Mouse (Mus musculus) embryonic facial prominence, embryonic 12.5 days (tissue): ENCODE measurements around the gene Bgn. TPM values are rescaled to one million over a fixed set of nuclear protein-coding genes. Genes with fewer than 3 reads are reported as not detected.
"Not testable (repeated sequence)": the region's sequence is repeated elsewhere in the genome, so short reads cannot be mapped to it uniquely, and the experiment has no call there.

ENCODE experiments used
- ATAC-seq: fragments of 200-750 bp; cut with Nextera tagmentation; 2 replicates; pipeline ENCODE4 v1.8.0; 2017; ENCODE audit not compliant: insufficient number of reproducible peaks, insufficient read depth, low FRiP score, low TSS enrichment
- H3K27ac ChIP-seq: fragments of 300-500 bp; sonication (generic); 2 replicates; pipeline ENCODE4 v1.5.1; 2016; ENCODE audit warnings: mild to moderate bottlenecking
- H3K27me3 ChIP-seq: fragments of 300-500 bp; sonication (generic); 2 replicates; pipeline ENCODE4 v1.6.1; 2016; ENCODE audit warnings: mild to moderate bottlenecking, moderate library complexity
- H3K36me3 ChIP-seq: fragments of 300-500 bp; sonication (generic); 2 replicates; pipeline ENCODE4 v1.6.1; 2016; ENCODE audit warnings: mild to moderate bottlenecking
- H3K4me1 ChIP-seq: fragments of 300-500 bp; sonication (generic); 2 replicates; pipeline ENCODE4 v1.6.1; 2016
- H3K4me2 ChIP-seq: fragments of 300-500 bp; sonication (generic); replicated peaks from 2 replicates; pipeline ENCODE4 v1.6.1; 2016; ENCODE audit warnings: mild to moderate bottlenecking, moderate library complexity
- H3K4me3 ChIP-seq: fragments of 300-500 bp; sonication (generic); 2 replicates; pipeline ENCODE4 v1.5.1; 2016; ENCODE audit warnings: mild to moderate bottlenecking
- H3K9ac ChIP-seq: fragments of 300-500 bp; sonication (generic); 2 replicates; pipeline ENCODE4 v1.6.1; 2016; ENCODE audit warnings: mild to moderate bottlenecking, moderate library complexity
- H3K9me3 ChIP-seq: fragments of 300-500 bp; sonication (generic); 2 replicates; pipeline ENCODE4 v1.6.1; 2016; ENCODE audit warnings: mild to moderate bottlenecking, moderate library complexity
- WGBS: fragments of 180-500 bp; shearing (Covaris S2); methylation state at CpG from one replicate; pipeline ENCODE4 v1.1.7; 2016; 5-methylcytosine and 5-hydroxymethylcytosine counted together
- polyA plus RNA-seq: library from polyadenylated mRNA; unstranded; fragments of >200 nt; fragmentation: Nextera tagmentation; extraction: Ambion mirVana; gene quantifications from 2 replicates; pipeline ENCODE4 v1.2.1, GENCODE M21; 2016

Gene Bgn
- polyA plus RNA-seq, 1 experiment from 2014 or later: 46.6 TPM

DNA sequence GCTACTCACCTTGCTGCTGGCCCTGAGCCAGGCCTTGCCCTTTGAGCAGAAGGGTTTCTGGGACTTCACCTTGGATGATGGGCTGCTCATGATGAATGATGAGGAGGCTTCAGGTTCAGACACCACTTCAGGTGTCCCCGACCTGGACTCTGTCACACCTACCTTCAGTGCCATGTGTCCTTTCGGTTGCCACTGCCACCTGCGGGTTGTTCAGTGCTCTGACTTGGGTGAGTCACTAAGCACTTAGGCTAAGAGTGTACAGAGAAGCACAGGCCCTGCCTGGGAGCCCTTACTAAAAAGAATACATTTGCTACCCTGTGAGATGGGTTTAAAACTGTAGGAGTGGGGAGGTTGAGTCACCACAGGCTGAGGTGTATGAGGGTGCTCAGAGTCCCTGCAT, 7.4 kb downstream of the Bgn start:
- Histone ChIP-seq H3K27ac (no peak overlapping the region), H3K36me3 (no peaks in the 10 kb centered on the region), H3K9ac (no peak overlapping the region), H3K4me2 (no peak overlapping the region), H3K9me3 (no peaks in the 10 kb centered on the region), H3K4me3 (no peak overlapping the region), H3K27me3 (no peaks in the 10 kb centered on the region), H3K4me1 (0 out of 2 replicates have a peak, but pooled peaks cover 3% of the 10 kb centered on the region)
- 79% methylated on average over 3 of the region's 3 CpGs for WGBS
- ATAC-seq: no peak

DNA sequence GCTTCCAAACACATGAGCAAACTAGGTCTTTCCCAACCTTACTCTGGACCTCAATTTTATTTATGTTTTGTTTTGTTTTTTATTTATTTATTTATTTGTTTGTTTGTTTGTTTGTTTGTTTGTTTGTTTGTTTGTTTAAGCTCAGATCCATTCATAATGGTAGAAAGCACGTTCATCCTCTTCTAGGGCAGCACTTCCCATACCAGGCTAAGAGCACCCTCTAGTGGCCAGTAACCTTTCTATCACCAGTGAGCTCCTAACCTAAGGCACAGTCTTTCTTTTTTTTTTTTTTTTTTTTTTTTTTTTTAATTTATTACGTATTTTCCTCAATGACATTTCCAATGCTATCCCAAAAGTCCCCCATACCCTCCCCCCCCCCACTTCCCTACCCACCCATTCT, 10.2 kb downstream of the Bgn start:
- H3K9ac ChIP-seq, H3K9me3 ChIP-seq, H3K4me2 ChIP-seq, H3K27me3 ChIP-seq, H3K4me3 ChIP-seq, ATAC-seq, H3K36me3 ChIP-seq, H3K27ac ChIP-seq, H3K4me1 ChIP-seq: not testable (repeated sequence)
- WGBS: 4% methylated on average over 1 of the region's 2 CpGs

DNA sequence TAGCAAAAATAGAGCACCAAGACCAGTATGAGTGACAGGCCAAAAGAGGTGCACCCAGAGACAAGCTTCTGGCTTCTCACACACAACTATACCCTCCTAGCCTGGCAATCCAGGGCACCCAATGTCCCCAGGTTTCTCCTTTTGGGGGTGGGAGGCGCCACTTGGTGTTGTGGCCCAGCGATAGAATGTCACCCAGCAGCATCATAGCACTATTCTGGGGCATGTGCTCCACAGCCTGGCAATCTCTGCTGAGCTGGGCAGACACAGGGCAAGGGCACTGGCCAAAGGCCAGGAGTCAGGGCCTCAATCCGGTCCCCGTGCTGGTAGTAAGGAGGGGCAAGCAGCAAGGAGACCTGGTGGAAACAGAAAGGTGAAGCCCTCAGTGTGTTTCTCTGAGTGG, 13.3 kb downstream of the Bgn start:
- no peak for ATAC-seq
- WGBS: 90% methylated on average over 4 of the region's 4 CpGs
- no peak overlapping the region for H3K4me2 ChIP-seq
- no peaks in the 10 kb centered on the region for H3K4me1 ChIP-seq
- H3K27ac ChIP-seq: no peak overlapping the region
- H3K4me3 ChIP-seq: no peak overlapping the region
- no peaks in the 10 kb centered on the region for H3K9me3 ChIP-seq
- no peak overlapping the region for H3K9ac ChIP-seq
- H3K36me3 ChIP-seq: no peaks in the 10 kb centered on the region
- H3K27me3 ChIP-seq: peaks cover 7% of the 10 kb centered on the region

DNA sequence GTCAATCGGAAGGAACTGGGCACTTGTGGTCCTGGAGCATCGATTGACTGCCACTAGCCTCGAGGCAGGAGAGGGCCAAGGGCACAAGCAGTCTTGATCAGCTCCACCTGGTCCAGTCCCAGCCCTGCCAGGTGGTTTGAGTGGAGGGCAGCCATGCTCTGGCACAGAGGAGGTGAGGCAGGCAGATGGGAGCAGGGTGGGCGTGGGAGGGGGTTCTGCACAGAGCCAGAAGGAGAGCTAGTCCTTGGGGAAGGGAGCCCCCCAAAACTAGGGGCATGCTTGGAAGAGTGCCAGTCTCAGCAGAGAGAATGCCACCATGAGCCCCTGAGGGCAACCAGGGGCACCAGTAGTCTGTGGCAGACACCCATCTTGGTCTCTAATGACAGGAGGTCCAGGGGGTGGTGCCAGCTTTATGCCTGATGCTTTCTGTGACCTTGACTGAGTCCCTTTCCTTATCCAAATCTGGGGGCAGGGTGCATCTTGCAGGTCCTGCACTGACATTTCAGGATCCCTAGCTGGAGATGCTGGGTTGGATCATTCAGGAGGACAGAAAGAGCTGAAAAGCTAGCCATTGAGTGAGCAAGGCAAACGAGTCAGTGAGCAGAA, 21.8 kb downstream of the Bgn start:
- WGBS: 66% methylated on average over 5 of the region's 5 CpGs
- Histone ChIP-seq H3K27me3 (peaks cover 46% of the 10 kb centered on the region), H3K9me3 (no peaks in the 10 kb centered on the region)

DNA sequence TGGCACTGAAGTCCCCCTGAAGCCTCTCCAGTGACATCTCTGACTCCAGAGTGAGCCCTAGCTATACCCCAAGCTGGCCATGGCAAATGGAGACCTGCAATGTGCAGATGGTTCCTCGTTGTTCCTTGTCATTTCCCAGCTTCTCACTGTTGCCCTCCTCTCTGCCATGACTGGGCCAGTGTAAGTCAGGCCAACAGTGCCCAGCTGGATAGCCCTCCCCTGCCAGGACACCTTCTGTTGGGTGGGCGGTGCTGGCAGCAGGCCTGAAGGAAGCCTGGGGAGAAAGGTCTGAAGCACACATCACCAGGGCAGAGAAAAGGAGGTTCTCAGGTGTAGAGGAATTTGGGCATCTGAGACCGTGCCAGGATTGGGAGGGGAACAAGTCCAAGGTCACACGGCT, 23.2 kb downstream of the Bgn start:
- Histone ChIP-seq H3K27me3 (peaks cover 41% of the 10 kb centered on the region), H3K4me1 (no peaks in the 10 kb centered on the region), H3K9me3 (no peaks in the 10 kb centered on the region), H3K4me2 (no peak overlapping the region), H3K36me3 (no peaks in the 10 kb centered on the region), H3K27ac (no peak overlapping the region), H3K4me3 (no peak overlapping the region), H3K9ac (no peak overlapping the region)
- no peak for ATAC-seq
- WGBS: 71% methylated on average over 4 of the region's 4 CpGs

More for the DNA sequence above, 21.8 kb downstream of the Bgn start:
- H3K4me1 ChIP-seq: no peaks in the 10 kb centered on the region
- H3K9ac ChIP-seq: no peak overlapping the region
- H3K4me3 ChIP-seq: no peak overlapping the region
- no peak overlapping the region for H3K27ac ChIP-seq
- ATAC-seq: no peak
- no peak overlapping the region for H3K4me2 ChIP-seq
- H3K36me3 ChIP-seq: no peaks in the 10 kb centered on the region

DNA sequence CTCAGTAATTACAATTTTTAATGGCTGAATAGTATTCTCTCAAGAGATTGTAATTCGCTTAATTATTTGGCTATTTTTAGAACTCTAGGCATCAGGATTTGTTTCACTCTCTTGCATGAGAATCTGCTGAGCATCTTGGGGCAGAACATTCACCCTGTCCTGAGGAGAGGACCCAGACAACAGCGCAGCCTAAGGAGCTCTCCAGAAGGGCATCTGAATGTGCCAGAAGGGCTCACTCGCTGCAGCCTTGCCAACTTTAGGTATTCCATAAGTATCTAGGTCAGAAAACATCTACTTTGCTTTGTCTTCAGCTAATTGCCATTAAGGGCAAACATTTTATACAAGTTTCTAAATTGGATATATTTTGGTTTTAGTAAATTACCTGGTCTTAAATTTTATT, 25.8 kb downstream of the Bgn start:
- no peak overlapping the region for H3K4me3 ChIP-seq
- no peak overlapping the region for H3K9ac ChIP-seq
- peaks cover 7% of the 10 kb centered on the region; the same call in 1 of the 2 replicates for H3K4me1 ChIP-seq
- 73% methylated on average over 3 of the region's 3 CpGs for WGBS
- no peak overlapping the region for H3K27ac ChIP-seq
- no peaks in the 10 kb centered on the region for H3K9me3 ChIP-seq
- no peak overlapping the region for H3K4me2 ChIP-seq
- peaks cover 15% of the 10 kb centered on the region; the same call in 1 of the 2 replicates for H3K27me3 ChIP-seq
- ATAC-seq: no peak
- no peaks in the 10 kb centered on the region for H3K36me3 ChIP-seq

DNA sequence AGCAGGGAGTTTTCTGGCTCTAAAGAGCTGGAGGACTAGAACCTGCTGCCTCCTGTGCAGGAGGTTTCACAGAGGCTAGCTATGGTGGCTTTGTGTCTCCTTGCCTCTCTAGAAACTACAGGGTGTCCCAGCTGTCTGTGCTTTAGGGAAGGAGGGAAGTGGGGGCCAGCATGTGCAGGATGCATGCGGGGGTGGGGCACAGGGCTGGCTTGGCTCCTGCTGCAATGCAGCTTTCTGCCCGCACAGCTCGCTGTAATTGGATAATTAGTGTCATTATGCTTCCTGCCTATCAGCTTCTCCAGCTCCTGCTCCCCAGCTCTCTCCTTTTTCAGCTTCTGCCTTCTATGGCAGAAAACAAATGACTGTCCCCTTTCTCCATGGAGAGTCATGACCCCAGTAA, 29.5 kb downstream of the Bgn start:
- Histone ChIP-seq H3K9ac (no peak overlapping the region), H3K27me3 (no peaks in the 10 kb centered on the region), H3K36me3 (no peaks in the 10 kb centered on the region), H3K27ac (no peak overlapping the region), H3K4me3 (no peak overlapping the region), H3K9me3 (no peaks in the 10 kb centered on the region), H3K4me2 (no peak overlapping the region), H3K4me1 (peaks cover 7% of the 10 kb centered on the region; the same call in 1 of the 2 replicates)
- no peak for ATAC-seq
- WGBS: 32% methylated on average over 3 of the region's 3 CpGs

DNA sequence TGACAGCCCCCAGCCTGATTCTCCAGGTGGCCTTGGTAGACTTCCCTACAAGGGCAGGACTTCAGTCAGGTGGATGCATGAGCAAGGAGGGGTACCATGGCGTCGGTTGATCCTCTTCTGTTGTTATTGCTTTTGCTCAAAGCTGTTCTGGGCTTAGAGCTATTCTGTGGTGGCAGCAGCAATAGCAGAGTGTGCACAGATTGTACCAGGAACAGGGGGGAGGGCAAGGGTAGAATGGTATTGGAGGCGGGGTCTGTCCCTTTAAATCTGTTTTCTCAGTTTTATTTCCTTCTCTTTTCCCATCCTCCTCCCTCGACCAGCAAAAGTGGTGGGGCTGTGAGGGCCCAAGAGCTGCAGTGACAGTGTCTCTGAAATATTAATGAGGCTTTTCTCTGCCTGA, 33.2 kb downstream of the Bgn start:
- Histone ChIP-seq H3K4me2 (no peak overlapping the region), H3K36me3 (no peaks in the 10 kb centered on the region), H3K27ac (no peak overlapping the region), H3K9ac (no peak overlapping the region), H3K9me3 (no peaks in the 10 kb centered on the region), H3K4me3 (no peak overlapping the region), H3K27me3 (no peaks in the 10 kb centered on the region), H3K4me1 (peaks cover 7% of the 10 kb centered on the region; the same call in 1 of the 2 replicates)
- 78% methylated on average over 4 of the region's 4 CpGs for WGBS
- ATAC-seq: no peak

DNA sequence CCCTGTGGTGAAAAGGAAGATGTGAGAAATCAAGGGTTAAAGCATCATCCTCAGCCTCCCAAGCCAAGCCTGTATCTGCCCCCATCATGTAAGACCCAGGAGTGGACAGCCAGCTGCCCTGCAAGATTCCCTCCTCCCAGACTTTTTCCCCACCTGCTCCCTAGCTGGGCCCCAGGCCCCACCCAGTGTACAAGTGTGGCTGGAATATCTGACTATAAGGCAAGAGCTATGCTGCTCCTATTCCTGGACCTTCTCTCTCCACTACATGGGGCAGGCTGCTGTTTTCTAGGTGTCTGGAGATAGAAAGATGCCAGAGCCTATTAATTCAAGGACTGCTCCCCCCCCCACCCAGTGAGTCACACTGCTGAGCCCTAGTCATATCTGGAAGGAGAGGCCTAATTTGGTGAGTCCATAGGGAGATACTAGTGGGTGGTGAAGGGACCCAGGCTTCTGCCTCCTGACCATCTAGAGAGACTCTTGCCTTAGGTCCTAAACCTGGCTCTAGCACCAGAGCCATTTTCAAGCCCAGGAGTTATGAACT, 33.7 kb downstream of the Bgn start:
- H3K36me3 ChIP-seq: no peaks in the 10 kb centered on the region
- no peak overlapping the region for H3K9ac ChIP-seq
- H3K9me3 ChIP-seq: no peaks in the 10 kb centered on the region
- H3K27ac ChIP-seq: no peak overlapping the region
- no peak for ATAC-seq
- H3K4me2 ChIP-seq: no peak overlapping the region
- no peaks in the 10 kb centered on the region for H3K27me3 ChIP-seq
- H3K4me3 ChIP-seq: no peak overlapping the region
- peaks cover 7% of the 10 kb centered on the region; the same call in 1 of the 2 replicates for H3K4me1 ChIP-seq

DNA sequence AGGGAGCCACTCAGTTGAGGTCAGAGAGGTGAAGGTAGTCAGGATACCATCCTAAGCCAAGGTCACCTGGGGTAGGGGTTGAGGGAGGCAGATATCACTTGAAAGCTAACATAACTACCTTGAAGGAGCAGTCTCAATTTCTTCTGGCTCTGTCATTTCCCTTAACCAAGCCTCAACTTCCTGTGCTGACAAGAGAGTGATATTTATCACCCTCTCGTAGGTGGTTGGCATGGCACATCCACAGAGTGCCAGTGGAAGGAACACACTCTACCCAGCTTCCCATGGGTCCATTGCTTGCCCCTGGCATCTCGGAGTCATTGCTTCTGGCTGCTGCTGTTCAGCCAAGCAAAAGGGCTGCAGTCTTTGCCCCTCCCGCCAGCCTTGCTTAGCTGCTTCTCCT, 37.3 kb downstream of the Bgn start:
- Histone ChIP-seq H3K4me3 (no peak overlapping the region), H3K36me3 (no peaks in the 10 kb centered on the region), H3K27me3 (no peaks in the 10 kb centered on the region), H3K4me1 (no peaks in the 10 kb centered on the region), H3K9ac (no peak overlapping the region), H3K27ac (no peak overlapping the region), H3K4me2 (no peak overlapping the region), H3K9me3 (no peaks in the 10 kb centered on the region)
- no peak for ATAC-seq
- 69% methylated on average over 3 of the region's 3 CpGs for WGBS

DNA sequence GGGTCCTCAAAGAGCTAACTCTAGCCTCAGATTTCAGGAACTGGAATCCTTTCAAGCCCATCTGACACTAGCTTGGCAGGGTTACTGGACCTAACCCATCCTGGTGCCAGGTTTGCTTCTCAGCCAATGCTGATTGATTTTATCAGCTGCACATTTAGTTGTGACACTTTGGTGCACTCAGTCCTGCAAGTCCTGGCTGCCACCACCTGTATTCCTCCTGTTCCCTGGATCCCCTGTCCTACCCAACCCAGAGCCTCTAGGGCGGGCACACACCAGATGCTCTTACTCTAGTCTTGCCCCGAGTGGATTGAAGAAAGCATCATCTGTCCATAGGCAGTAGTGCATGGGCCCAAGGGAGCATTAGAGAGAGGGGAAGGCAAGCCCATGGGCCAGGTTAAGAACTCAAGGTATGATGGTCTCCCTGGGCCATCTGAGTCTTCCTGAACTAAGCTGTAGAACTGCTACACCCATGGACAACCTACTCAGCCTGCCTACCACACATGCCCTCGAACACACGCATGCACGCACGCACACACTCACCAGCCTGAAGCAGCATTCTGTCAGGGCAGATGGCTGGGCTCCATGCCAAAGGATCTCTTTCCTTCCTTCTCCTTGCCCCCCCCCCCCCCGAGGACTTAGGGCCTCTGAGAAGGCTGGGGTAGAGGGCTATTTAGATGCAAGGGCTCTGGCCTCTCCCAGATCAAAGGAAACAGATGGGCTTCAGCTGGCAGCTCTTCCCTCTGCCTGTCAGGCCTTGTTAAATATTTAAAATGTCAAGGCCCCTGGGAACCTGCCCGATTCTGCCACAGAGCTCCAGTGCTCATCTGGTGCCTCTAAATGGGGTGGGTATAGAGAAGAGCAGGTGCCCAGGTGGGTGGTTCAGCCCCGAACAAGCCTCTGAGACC, 41.2 kb downstream of the Bgn start:
- ATAC-seq: no peak; the same call in 1 of the 2 replicates
- Histone ChIP-seq H3K27me3 (no peaks in the 10 kb centered on the region), H3K4me3 (no peak overlapping the region)

More for the DNA sequence above, 41.2 kb downstream of the Bgn start:
- no peak overlapping the region for H3K9ac ChIP-seq
- H3K4me2 ChIP-seq: no peak overlapping the region
- no peaks in the 10 kb centered on the region for H3K36me3 ChIP-seq
- no peaks in the 10 kb centered on the region for H3K4me1 ChIP-seq
- no peak overlapping the region for H3K27ac ChIP-seq
- no peaks in the 10 kb centered on the region for H3K9me3 ChIP-seq
- 52% methylated on average over 9 of the region's 9 CpGs for WGBS
